Mouse (Mus musculus) midbrain, embryonic 14.5 days (tissue): ENCODE data around the gene Pdcd4. TPM values are rescaled to one million over a fixed set of nuclear protein-coding genes. Genes with fewer than 3 reads are reported as not detected.
"Not testable (repeated sequence)": the region's sequence is repeated elsewhere in the genome, so short reads cannot be mapped to it uniquely, and the experiment has no call there.

ENCODE experiments used
- ATAC-seq: fragments of 200-750 bp; cut with Nextera tagmentation; 2 replicates; pipeline ENCODE4 v1.8.0; 2017; ENCODE audit warnings: moderate number of reproducible peaks, moderate library complexity; ENCODE audit not compliant: low FRiP score, low TSS enrichment
- DNase-seq: peaks from one replicate; pipeline ENCODE4 v3.0.0-alpha.2; 2015
- H3K27ac ChIP-seq: fragments of 300-500 bp; sonication (generic); replicated peaks from 2 replicates; pipeline ENCODE4 v1.5.1; 2014; ENCODE audit warnings: mild to moderate bottlenecking, low read depth, low read length, moderate library complexity
- H3K27me3 ChIP-seq: fragments of 300-500 bp; sonication (generic); 2 replicates; pipeline ENCODE4 v1.6.1; 2014; ENCODE audit warnings: low read length, control low read depth, mixed read lengths; ENCODE audit not compliant: control insufficient read depth, insufficient read depth
- H3K36me3 ChIP-seq: fragments of 300-500 bp; sonication (generic); 2 replicates; pipeline ENCODE4 v1.6.1; 2014; ENCODE audit warnings: low read length, control low read depth; ENCODE audit not compliant: control insufficient read depth, insufficient read depth
- H3K4me1 ChIP-seq: fragments of 300-500 bp; sonication (generic); 2 replicates; pipeline ENCODE4 v1.6.1; 2014; ENCODE audit warnings: mild to moderate bottlenecking, antibody characterized with exemption, low read length, control low read depth; ENCODE audit not compliant: control insufficient read depth, insufficient read depth
- H3K4me2 ChIP-seq: fragments of 300-500 bp; sonication (generic); 2 replicates; pipeline ENCODE4 v1.6.1; 2014; ENCODE audit warnings: mild to moderate bottlenecking, low read length, moderate library complexity
- H3K4me3 ChIP-seq: fragments of 300-500 bp; sonication (generic); replicated peaks from 2 replicates; pipeline ENCODE4 v1.5.1; 2014; ENCODE audit warnings: low read depth, low read length
- H3K9ac ChIP-seq: fragments of 300-500 bp; sonication (generic); replicated peaks from 2 replicates; pipeline ENCODE4 v1.6.1; 2014; ENCODE audit warnings: mild to moderate bottlenecking, low read length, moderate library complexity
- H3K9me3 ChIP-seq: fragments of 300-500 bp; sonication (generic); 2 replicates; pipeline ENCODE4 v1.6.1; 2016; ENCODE audit warnings: low read length, control low read depth, mixed read lengths; ENCODE audit not compliant: control insufficient read depth
- WGBS: fragments of 180-500 bp; shearing (Covaris S2); extraction: QIAGEN DNeasy Blood & Tissue Kit; methylation state at CpG from one replicate; pipeline ENCODE4 v1.1.7; 2014; 5-methylcytosine and 5-hydroxymethylcytosine counted together
- polyA plus RNA-seq: library from polyadenylated mRNA; unstranded; fragments of >200 nt; fragmentation: Nextera tagmentation; extraction: Ambion mirVana; gene quantifications from 2 replicates; pipeline ENCODE4 v1.2.1, GENCODE M21; 2014

The Pdcd4 gene
- polyA plus RNA-seq, 1 experiment from 2014 or later, result 73.9 TPM

- DNase-seq (peak; percentile 99), ATAC-seq (peak; percentile 98)
- peak overlapping the region; percentile 92 for H3K27ac ChIP-seq
- peak overlapping the region; percentile 87 for H3K9ac ChIP-seq
- H3K4me1 ChIP-seq, result peaks cover 23% of the 10 kb centered on the region
- no peaks in the 10 kb centered on the region for H3K9me3 ChIP-seq
- peak overlapping the region; percentile 93 for H3K4me3 ChIP-seq
- no peaks in the 10 kb centered on the region for H3K36me3 ChIP-seq
- H3K27me3 ChIP-seq, result no peaks in the 10 kb centered on the region
- H3K4me2 ChIP-seq, result peak overlapping the region; percentile 85
- WGBS, result under 1% methylated on average over 56 of the region's 61 CpGs
Observed at GRCm38 (mm10) chr19:53902739-53903487, 10.9 kb downstream of the Pdcd4 start.

DNA sequence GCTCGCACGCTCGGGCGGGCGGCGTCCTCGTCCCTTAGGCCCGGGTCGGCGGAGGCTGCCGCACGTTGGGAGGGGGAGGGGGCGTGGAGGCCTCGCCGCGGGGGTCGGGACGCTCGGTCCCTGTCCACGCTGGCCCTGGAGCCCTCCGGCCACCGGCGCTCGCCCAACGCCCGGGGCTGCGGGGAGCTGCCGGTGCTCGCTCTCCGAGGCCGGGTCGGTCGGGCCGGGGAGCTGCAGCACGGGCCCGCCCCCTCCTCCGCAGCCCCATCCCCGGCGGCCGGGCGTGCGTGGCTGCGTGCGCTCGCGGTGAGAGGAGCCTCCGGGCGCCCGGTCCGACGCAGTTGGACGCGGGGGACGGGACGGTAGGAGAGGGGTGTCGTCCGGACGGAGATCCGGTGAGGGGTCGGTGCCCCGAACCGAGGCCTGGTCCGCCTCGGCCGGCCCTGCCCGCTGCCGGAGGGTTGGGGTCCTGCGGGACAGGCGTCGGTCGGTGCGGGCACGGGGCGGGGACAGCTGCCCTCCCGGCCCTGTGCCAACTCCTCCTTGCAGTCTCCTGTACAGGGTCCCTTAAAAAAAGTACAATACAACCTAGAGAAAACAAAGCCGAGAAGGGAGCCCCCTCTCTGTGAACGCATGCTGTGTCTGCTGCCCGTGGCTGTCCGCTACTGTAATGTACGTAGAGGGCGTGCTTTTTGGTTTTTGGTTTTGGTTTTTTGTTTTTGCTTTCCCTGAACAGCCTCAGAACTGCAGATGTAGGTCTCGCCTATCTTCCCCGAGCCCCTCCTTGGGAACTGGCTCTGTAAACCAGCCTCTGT is 11.7 kb downstream of the Pdcd4 start:
- peak overlapping the region; percentile 87 for H3K9ac ChIP-seq
- no peaks in the 10 kb centered on the region for H3K27me3 ChIP-seq
- DNase-seq (peak; percentile 75), ATAC-seq (peak; percentile 70)
- no peaks in the 10 kb centered on the region for H3K9me3 ChIP-seq
- H3K4me3 ChIP-seq, result peak overlapping the region; percentile 93
- under 1% methylated on average over 82 of the region's 83 CpGs for WGBS
- no peaks in the 10 kb centered on the region for H3K36me3 ChIP-seq
- peak overlapping the region; percentile 92 for H3K27ac ChIP-seq
- peak overlapping the region; percentile 85 for H3K4me2 ChIP-seq
- peaks cover 23% of the 10 kb centered on the region for H3K4me1 ChIP-seq

DNA sequence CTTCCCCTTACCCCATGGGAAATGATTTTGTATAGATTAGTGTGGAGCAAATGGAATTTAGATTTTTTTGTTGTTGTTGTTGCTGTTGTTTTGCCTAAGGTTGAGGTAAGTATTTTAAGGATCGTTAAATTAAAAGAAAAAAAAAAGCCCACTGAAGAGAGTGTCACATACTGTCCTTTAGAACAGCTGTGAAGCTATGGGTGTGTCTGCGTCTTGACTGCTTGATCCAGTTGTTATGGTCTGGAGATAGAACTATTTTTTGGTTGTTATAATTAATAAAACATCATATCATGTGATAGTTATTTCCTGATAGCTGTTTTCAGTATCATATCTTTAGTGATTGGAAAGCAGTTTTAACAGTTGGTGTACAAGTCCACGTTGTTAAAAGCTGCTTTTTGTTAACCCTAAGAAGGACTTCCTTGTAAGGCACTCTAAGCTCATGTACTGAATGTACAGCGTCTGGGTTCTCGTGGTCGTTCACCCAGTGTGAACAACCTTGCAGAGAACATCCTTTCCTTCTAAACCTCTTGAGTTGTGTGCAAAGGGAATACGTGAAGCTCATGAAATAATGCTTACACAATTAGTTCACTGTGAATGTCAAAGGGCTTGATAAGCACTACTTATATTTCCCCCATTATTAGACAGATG is 12.9 kb downstream of the Pdcd4 start:
- peak overlapping the region; percentile 20; the same call in 1 of the 2 replicates for H3K9ac ChIP-seq
- peaks cover 8% of the 10 kb centered on the region for H3K36me3 ChIP-seq
- no peak overlapping the region for H3K27ac ChIP-seq
- WGBS, result 73% methylated on average over 7 of the region's 7 CpGs
- H3K4me2 ChIP-seq, result peak overlapping the region; percentile 85
- no peaks in the 10 kb centered on the region for H3K9me3 ChIP-seq
- peaks cover 23% of the 10 kb centered on the region for H3K4me1 ChIP-seq
- H3K4me3 ChIP-seq, result peak overlapping the region; percentile 93
- DNase-seq (no peak), ATAC-seq (no peak)
- no peaks in the 10 kb centered on the region for H3K27me3 ChIP-seq

DNA sequence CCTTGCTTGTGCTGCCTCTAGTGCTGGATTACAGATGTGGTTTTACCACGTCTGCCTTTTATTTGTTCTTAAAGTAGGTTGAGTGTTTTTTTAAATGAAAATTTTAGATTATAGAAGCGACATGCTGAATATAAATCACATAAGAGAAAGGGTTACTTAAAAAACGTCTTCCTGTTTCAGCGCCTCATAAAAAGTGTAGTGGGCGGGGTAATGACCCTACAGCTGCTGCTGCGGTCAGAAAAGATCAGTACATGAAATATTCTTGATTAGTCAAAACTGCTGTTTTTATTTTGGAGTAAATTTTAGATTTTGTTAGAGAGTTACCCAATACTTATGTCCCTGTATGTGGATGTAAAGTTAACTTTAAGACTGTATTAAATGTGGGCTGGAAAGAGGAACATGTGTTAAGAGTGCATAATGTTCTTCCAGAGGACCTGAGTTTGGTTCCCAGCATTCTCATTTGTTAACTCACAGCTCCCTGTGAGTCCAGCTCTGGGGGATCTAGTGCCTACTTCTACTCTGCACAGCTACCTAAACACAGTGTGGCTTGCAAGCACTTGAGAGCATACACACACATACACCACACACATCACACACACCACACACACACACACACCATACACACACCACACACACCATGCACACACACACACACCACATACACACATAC is 14.1 kb downstream of the Pdcd4 start:
- Histone ChIP-seq H3K4me2 (peak overlapping the region; percentile 9; the same call in 1 of the 2 replicates), H3K9ac (no peak overlapping the region), H3K27me3 (no peaks in the 10 kb centered on the region), H3K27ac (no peak overlapping the region), H3K36me3 (peaks cover 13% of the 10 kb centered on the region), H3K4me3 (no peak overlapping the region), H3K9me3 (no peaks in the 10 kb centered on the region), H3K4me1 (peaks cover 23% of the 10 kb centered on the region)
- DNase-seq (no peak), ATAC-seq (no peak)
- 74% methylated on average over 6 of the region's 6 CpGs for WGBS

- not testable (repeated sequence) for H3K27me3 ChIP-seq, H3K4me2 ChIP-seq, DNase-seq, H3K9me3 ChIP-seq, ATAC-seq, H3K9ac ChIP-seq, H3K27ac ChIP-seq, H3K4me3 ChIP-seq
- Histone ChIP-seq H3K4me1 (peaks cover 23% of the 10 kb centered on the region), H3K36me3 (peaks cover 16% of the 10 kb centered on the region)
Observed at GRCm38 (mm10) chr19:53906703-53907070, 14.7 kb downstream of the Pdcd4 start.

DNA sequence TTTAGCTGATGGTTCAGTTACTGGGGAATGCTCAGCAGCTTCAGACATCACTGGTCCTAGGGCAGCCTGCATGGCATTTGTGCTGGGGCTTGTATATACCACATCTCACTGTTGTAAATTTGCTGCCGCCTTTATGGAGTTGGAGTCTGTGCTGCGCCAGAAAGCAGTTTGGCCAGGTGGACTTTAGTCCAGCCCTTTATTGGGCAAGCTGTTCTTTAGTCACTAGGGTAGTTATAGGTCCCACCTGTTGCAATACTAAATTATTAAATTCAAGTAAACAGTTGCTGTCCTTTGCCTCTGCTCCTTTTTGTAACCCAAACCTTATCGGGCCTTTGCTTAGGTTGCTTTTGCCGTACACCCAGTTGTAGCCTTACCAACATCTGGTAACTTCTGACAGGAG is 22.9 kb downstream of the Pdcd4 start:
- Histone ChIP-seq H3K4me1 (no peaks in the 10 kb centered on the region), H3K9ac (no peak overlapping the region), H3K4me3 (no peak overlapping the region), H3K27ac (no peak overlapping the region), H3K4me2 (no peak overlapping the region), H3K9me3 (no peaks in the 10 kb centered on the region), H3K36me3 (peaks cover 81% of the 10 kb centered on the region), H3K27me3 (no peaks in the 10 kb centered on the region)
- DNase-seq (no peak), ATAC-seq (no peak)
- 95% methylated on average over 4 of the region's 4 CpGs for WGBS

- Histone ChIP-seq H3K27ac (no peak overlapping the region), H3K9ac (no peak overlapping the region), H3K9me3 (no peaks in the 10 kb centered on the region), H3K4me2 (no peak overlapping the region), H3K27me3 (no peaks in the 10 kb centered on the region), H3K4me3 (no peak overlapping the region), H3K36me3 (peaks cover 81% of the 10 kb centered on the region), H3K4me1 (no peaks in the 10 kb centered on the region)
- ATAC-seq (no peak), DNase-seq (no peak)
- 93% methylated on average over 10 of the region's 10 CpGs for WGBS
Observed at GRCm38 (mm10) chr19:53919541-53919940, 27.5 kb downstream of the Pdcd4 start.

DNA sequence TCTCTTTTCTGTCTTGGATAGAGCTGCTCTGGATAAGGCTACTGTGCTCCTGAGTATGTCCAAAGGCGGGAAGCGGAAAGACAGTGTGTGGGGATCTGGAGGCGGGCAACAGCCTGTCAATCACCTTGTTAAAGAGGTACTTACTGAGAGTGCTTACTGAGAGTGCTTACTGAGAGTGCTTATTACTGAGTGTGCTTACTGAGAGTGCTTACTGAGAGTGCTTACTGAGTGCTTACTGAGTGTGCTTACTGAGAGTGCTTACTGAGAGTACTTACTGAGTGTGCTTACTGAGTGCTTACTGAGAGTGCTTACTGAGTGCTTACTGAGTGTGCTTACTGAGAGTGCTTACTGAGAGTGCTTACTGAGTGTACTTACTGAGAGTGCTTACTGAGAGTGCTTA is 30.0 kb downstream of the Pdcd4 start:
- not testable (repeated sequence) for ATAC-seq, H3K9ac ChIP-seq, H3K4me1 ChIP-seq, H3K27ac ChIP-seq, H3K4me3 ChIP-seq, H3K4me2 ChIP-seq, H3K27me3 ChIP-seq, DNase-seq, H3K9me3 ChIP-seq
- H3K36me3 ChIP-seq, result peaks cover 67% of the 10 kb centered on the region
- 88% methylated on average over 3 of the region's 3 CpGs for WGBS
